ENCODE assay signal across 22 mouse cellular contexts in the genomic region with DNA sequence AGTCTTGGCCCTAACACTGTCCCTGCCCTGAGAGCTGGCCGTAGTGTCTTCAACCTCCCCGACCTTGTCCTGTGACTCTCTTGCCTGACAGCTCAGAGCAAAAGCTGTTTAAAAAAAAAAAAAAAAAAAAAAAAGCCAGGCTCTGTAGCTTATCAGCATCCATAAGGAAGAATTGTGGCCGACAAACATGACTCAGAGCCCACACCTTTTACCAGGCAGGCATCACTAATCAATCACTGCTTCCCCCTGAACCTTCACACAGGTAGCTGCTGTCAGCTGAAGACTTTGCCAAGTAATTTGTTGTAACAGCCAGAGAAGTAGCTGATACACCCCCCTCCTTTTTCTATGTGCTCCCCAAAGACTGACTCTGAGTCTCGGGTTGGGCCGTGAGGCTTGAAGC.
"Had no signal": no experiment of that assay in that cellular context is flagged by ENCODE, and none has a peak within 500 bp of the region (broad histone marks: within the 10 kb centered on the region; RNA-seq: fewer than 3 reads in every experiment).

No protein-coding gene starts in this region.

- H3K27ac ChIP-seq: liver, embryonic 15.5 days; lung, embryonic 15.5 days; macrophage; midbrain, embryonic 13.5 days; midbrain, embryonic 15.5 days; neural tube, embryonic 12.5 days; stomach, embryonic 15.5 days had no signal

- H3K9ac ChIP-seq: liver, embryonic 15.5 days; liver, postnatal 0 days; lung, embryonic 15.5 days; midbrain, embryonic 13.5 days; midbrain, embryonic 15.5 days; neural tube, embryonic 12.5 days; stomach, embryonic 15.5 days had no signal

- H3K4me3 ChIP-seq: liver, embryonic 15.5 days; lung, embryonic 15.5 days; megakaryocyte, embryonic 14.5 days; midbrain, embryonic 13.5 days; midbrain, embryonic 15.5 days; neural tube, embryonic 12.5 days; stomach, embryonic 15.5 days had no signal

- ATAC-seq: liver, postnatal 0 days; lung, postnatal 0 days; midbrain, embryonic 13.5 days; midbrain, embryonic 15.5 days had no signal

- H3K27me3 ChIP-seq: liver, embryonic 15.5 days; lung, embryonic 15.5 days; midbrain, embryonic 13.5 days; midbrain, embryonic 15.5 days; neural tube, embryonic 12.5 days; stomach, embryonic 15.5 days had no signal

- H3K36me3 ChIP-seq: lung, embryonic 15.5 days; midbrain, embryonic 15.5 days; stomach, embryonic 15.5 days had no signal

- H3K4me2 ChIP-seq: liver, embryonic 15.5 days; lung, embryonic 15.5 days; midbrain, embryonic 11.5 days; midbrain, embryonic 13.5 days; midbrain, embryonic 15.5 days; neural tube, embryonic 12.5 days; stomach, embryonic 15.5 days had no signal

- H3K9me3 ChIP-seq: liver, embryonic 15.5 days; lung, embryonic 15.5 days; megakaryocyte, embryonic 14.5 days; midbrain, embryonic 13.5 days; midbrain, embryonic 15.5 days; neural tube, embryonic 12.5 days; stomach, embryonic 15.5 days had no signal

- DNase-seq: liver, postnatal 0 days; lung, adult 2 months; lung, postnatal 14 days; lung, postnatal 36 days; retina, postnatal 1 day; right cerebral cortex, adult 18-20 months; right cerebral cortex, postnatal 25 days; right cerebral cortex, postnatal 4 days; spleen, adult 18-20 months; thymus, adult 2 months; thymus, postnatal 25 days; thymus, postnatal 4 days had no signal

- H3K4me1 ChIP-seq: lung, embryonic 15.5 days; megakaryocyte, embryonic 14.5 days; midbrain, embryonic 15.5 days; neural tube, embryonic 12.5 days; stomach, embryonic 15.5 days had no signal
